Mouse (Mus musculus) heart, adult 2 months (tissue): Measurements from ENCODE around the gene Sept1.

ENCODE experiments used
- CTCF ChIP-seq: fragments of 200-600 bp; IDR thresholded peaks from 2 replicates; pipeline ENCODE4 v1.8.1; 2022; ENCODE audit warnings: antibody characterized with exemption, mild to moderate bottlenecking, moderate library complexity
- POLR2A ChIP-seq: fragments of 200-500 bp; IDR thresholded peaks from 2 replicates; pipeline ENCODE4 v1.6.1; 2011; ENCODE audit warnings: mild to moderate bottlenecking, low read depth, low read length, control low read depth; ENCODE audit not compliant: insufficient read depth

DNA sequence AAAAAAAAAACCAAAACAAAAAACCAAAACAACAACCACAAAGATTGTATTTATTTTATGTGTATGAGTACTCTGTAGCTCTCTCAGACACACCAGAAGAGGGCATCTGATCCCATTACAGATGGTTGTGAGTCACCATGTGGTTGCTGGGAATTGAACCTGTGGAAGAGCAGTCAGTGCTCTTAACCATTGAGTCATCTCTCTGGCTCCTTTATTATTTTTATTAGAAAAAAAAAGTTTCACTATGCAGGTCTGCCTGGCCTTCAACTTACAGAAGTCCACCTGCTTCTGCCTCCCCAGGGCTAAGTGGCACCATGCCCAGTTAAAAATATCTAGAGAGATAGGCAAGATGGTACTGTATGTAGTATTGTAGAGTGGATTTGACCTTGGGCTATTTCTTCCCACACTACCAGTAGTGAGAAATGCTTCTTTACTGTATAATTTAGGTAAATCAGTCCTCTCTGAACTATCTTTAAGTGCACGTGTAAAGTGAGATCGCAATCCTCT is 10.5 kb upstream of the Sept1 start:
- no peak for TF ChIP-seq CTCF
- no peak for TF ChIP-seq POLR2A
